Mouse (Mus musculus): ENCODE results near the gene Csf2ra.
"Not testable (repeated sequence)": the region's sequence is repeated elsewhere in the genome, so short reads cannot be mapped to it uniquely, and the experiment has no call there.

GRCm38 (mm10) chr19:61207506-61207905 is 20.7 kb downstream of the Csf2ra start:
- not testable (repeated sequence) for TF ChIP-seq POLR2A (IDR thresholded peaks at IDR 0.05; ENCODE audit: borderline replicate concordance, extremely low read depth, low read depth, low read length); CTCF (IDR thresholded peaks at IDR 0.05; ENCODE audit: insufficient read depth, low read length)

Data from lung, adult 2 months (tissue).